Mouse (Mus musculus) CH12.LX (cell line): ENCODE results near the gene Arhgap1.

Experiments
- BHLHE40 ChIP-seq: IDR thresholded peaks from 2 replicates; pipeline ENCODE4 v1.6.1; 2011; ENCODE audit warnings: mild to moderate bottlenecking, low read depth, low read length, improper control_type of control experiment
- CTCF ChIP-seq, 2 experiments: IDR thresholded peaks in 1 of 2; conservative IDR thresholded peaks in 1 of 2; 2 replicates each; pipeline ENCODE4 v1.5.1; 2011 to 2012; ENCODE audit warnings: low read depth in 2 of 2, low read length in 2 of 2, improper control_type of control experiment in 1 of 2, inconsistent platforms in 1 of 2, mild to moderate bottlenecking in 1 of 2, moderate library complexity in 1 of 2
- GABPA ChIP-seq: IDR thresholded peaks from 2 replicates; pipeline ENCODE4 v1.6.1; 2012; ENCODE audit warnings: low read depth, low read length, improper control_type of control experiment, inconsistent platforms; ENCODE audit not compliant: insufficient replicate concordance
- TBP ChIP-seq: conservative IDR thresholded peaks from 2 replicates; pipeline ENCODE4 v1.6.1; 2011; ENCODE audit warnings: low read depth, low read length, improper control_type of control experiment

GRCm38 (mm10) chr2:91655388-91655787 is 5.7 kb downstream of the Arhgap1 start:
- TF ChIP-seq CTCF (conservative IDR thresholded peaks at IDR 0.05 in 1 of 2, IDR thresholded peaks at IDR 0.05 in 1 of 2; ENCODE audit: low read depth in 2 of 2, low read length in 2 of 2) (no peak), BHLHE40 (no peak), TBP (no peak), GABPA (no peak)
